Mouse (Mus musculus): Measurements from ENCODE around the gene Pgd.
"Not testable (repeated sequence)": the region's sequence is repeated elsewhere in the genome, so short reads cannot be mapped to it uniquely, and the experiment has no call there.

The Pgd gene

GRCm38 (mm10) chr4:149136116-149136850 is 30.3 kb downstream of the Pgd start:
- DNase-seq (ENCODE audit: extremely low spot score, low read depth, low spot score) = no peak

- no peak for DNase-seq (ENCODE audit: extremely low spot score, low read depth, low spot score)
Measured at GRCm38 (mm10) chr4:149133395-149133794, 33.2 kb downstream of the Pgd start.

- DNase-seq (ENCODE audit: extremely low spot score, low read depth, low spot score) = no peak
Measured at GRCm38 (mm10) chr4:149131789-149132565, 34.6 kb downstream of the Pgd start.

GRCm38 (mm10) chr4:149131021-149131752 is 35.4 kb downstream of the Pgd start:
- no peak for DNase-seq (ENCODE audit: extremely low spot score, low read depth, low spot score)

- no peak for DNase-seq (ENCODE audit: extremely low spot score, low read depth, low spot score)
Measured at GRCm38 (mm10) chr4:149128467-149128866, 38.1 kb downstream of the Pgd start.

- no peak for DNase-seq (ENCODE audit: extremely low spot score, low read depth, low spot score)
Measured at GRCm38 (mm10) chr4:149126663-149127062, 39.9 kb downstream of the Pgd start, which contains the start of gene Cort. Gene Cort (minus strand): TSS chr4:149126763.

GRCm38 (mm10) chr4:149126115-149126509 is 40.5 kb downstream of the Pgd start:
- no peak for DNase-seq (ENCODE audit: extremely low spot score, low read depth, low spot score)

- no peak for DNase-seq (ENCODE audit: extremely low spot score, low read depth, low spot score)
Measured at GRCm38 (mm10) chr4:149125341-149126114, 41.0 kb downstream of the Pgd start.

- DNase-seq (ENCODE audit: extremely low spot score, low read depth, low spot score) = no peak
Measured at GRCm38 (mm10) chr4:149123432-149123831, 43.1 kb downstream of the Pgd start.

- not testable (repeated sequence) for DNase-seq (ENCODE audit: extremely low spot score, low read depth, low spot score)
Measured at GRCm38 (mm10) chr4:149119978-149120562, 46.5 kb downstream of the Pgd start.

- DNase-seq (ENCODE audit: extremely low spot score, low read depth, low spot score) = peak; percentile 67
Measured at GRCm38 (mm10) chr4:149103875-149104561, 62.6 kb downstream of the Pgd start, which contains the start of gene Dffa. Gene Dffa (plus strand): TSS chr4:149104146.

GRCm38 (mm10) chr4:149101456-149101855 is 65.1 kb downstream of the Pgd start:
- DNase-seq (ENCODE audit: extremely low spot score, low read depth, low spot score) = no peak

- not testable (repeated sequence) for DNase-seq (ENCODE audit: extremely low spot score, low read depth, low spot score)
Measured at GRCm38 (mm10) chr4:149100449-149100848, 66.1 kb downstream of the Pgd start.

Data from hindlimb bud, embryonic 11.5 days (tissue).